Mouse (Mus musculus) CH12.LX (cell line): Measurements from ENCODE around the gene Aig1. TPM values are rescaled to one million over a fixed set of nuclear protein-coding genes. Genes with fewer than 3 reads are reported as not detected.

Source experiments
- DNase-seq: peaks from one replicate; pipeline ENCODE4 v3.0.0-alpha.2; 2013; ENCODE audit errors: extremely low read depth
- H3K27ac ChIP-seq: 2 replicates; pipeline ENCODE4 v1.5.1; 2012; ENCODE audit warnings: low read depth, mild to moderate bottlenecking, control low read depth, moderate library complexity; ENCODE audit not compliant: insufficient read depth
- H3K27me3 ChIP-seq: replicated peaks from 2 replicates; pipeline ENCODE3; 2012; ENCODE audit warnings: inconsistent platforms
- H3K36me3 ChIP-seq, 2 experiments: replicated peaks in 1 of 2; 2 replicates each; pipeline versions ENCODE3 to v1.6.1; 2012; ENCODE audit warnings: inconsistent platforms in 1 of 2, low read length in 1 of 2, mild to moderate bottlenecking in 1 of 2, mixed read lengths in 1 of 2, moderate library complexity in 1 of 2; ENCODE audit not compliant: control insufficient read depth in 1 of 2, insufficient read depth in 1 of 2
- H3K4me1 ChIP-seq, 2 experiments: 2 replicates each; pipeline ENCODE4 v1.6.1; 2012; ENCODE audit warnings: inconsistent platforms in 1 of 2, moderate library complexity in 1 of 2; ENCODE audit not compliant: insufficient read depth in 2 of 2, control insufficient read depth in 1 of 2
- H3K4me2 ChIP-seq: 2 replicates; pipeline ENCODE4 v1.6.1; 2012; ENCODE audit warnings: low read depth, mild to moderate bottlenecking, control low read depth; ENCODE audit not compliant: poor library complexity, insufficient read depth, severe bottlenecking
- H3K4me3 ChIP-seq, 3 experiments: fragments of 150-350 bp in 1 of 3; sonication (generic) in 1 of 3; replicated peaks in 1 of 3; 2 replicates each; pipeline versions ENCODE3 to v1.5.1; 2011 to 2012; ENCODE audit warnings: low read depth in 2 of 3, low read length in 2 of 3, mild to moderate bottlenecking in 2 of 3, moderate library complexity in 2 of 3, control low read depth in 1 of 3, improper control_type of control experiment in 1 of 3, inconsistent platforms in 1 of 3, mixed read lengths in 1 of 3; ENCODE audit not compliant: poor library complexity in 1 of 3
- H3K79me2 ChIP-seq: replicated peaks from 2 replicates; pipeline ENCODE4 v1.6.1; 2012; ENCODE audit warnings: mild to moderate bottlenecking, moderate library complexity; ENCODE audit not compliant: control insufficient read depth, poor library complexity, insufficient read depth, severe bottlenecking; ENCODE audit errors: extremely low read depth
- H3K9ac ChIP-seq: 2 replicates; pipeline ENCODE4 v1.6.1; 2012; ENCODE audit warnings: low read depth, mild to moderate bottlenecking, control low read depth, moderate library complexity; ENCODE audit not compliant: insufficient read depth
- H3K9me3 ChIP-seq: replicated peaks from 2 replicates; pipeline ENCODE3; 2012; ENCODE audit warnings: low read length, inconsistent platforms, mixed read lengths
- ELF1 ChIP-seq: IDR thresholded peaks from 2 replicates; pipeline ENCODE4 v1.6.1; 2014; ENCODE audit warnings: low read depth, mild to moderate bottlenecking, inconsistent platforms, low read length, improper control_type of control experiment
- EP300 ChIP-seq: IDR thresholded peaks from 2 replicates; pipeline ENCODE4 v1.6.1; 2011; ENCODE audit warnings: low read length, improper control_type of control experiment
- IRF4 ChIP-seq: IDR thresholded peaks from 2 replicates; pipeline ENCODE4 v1.6.1; 2014; ENCODE audit warnings: low read depth, mild to moderate bottlenecking, inconsistent platforms, low read length, improper control_type of control experiment
- JUND ChIP-seq: conservative IDR thresholded peaks from 2 replicates; pipeline ENCODE4 v1.6.1; 2011; ENCODE audit warnings: low read depth, low read length, improper control_type of control experiment
- MAX ChIP-seq: IDR thresholded peaks from 2 replicates; pipeline ENCODE4 v1.6.1; 2011; ENCODE audit warnings: low read length, improper control_type of control experiment
- MAZ ChIP-seq: IDR thresholded peaks from 2 replicates; pipeline ENCODE4 v1.6.1; 2012; ENCODE audit warnings: low read depth, mild to moderate bottlenecking, inconsistent platforms, low read length, improper control_type of control experiment, moderate library complexity
- MEF2A ChIP-seq: IDR thresholded peaks from 2 replicates; pipeline ENCODE4 v1.6.1; 2014; ENCODE audit warnings: low read depth, mild to moderate bottlenecking, inconsistent platforms, low read length, improper control_type of control experiment, borderline replicate concordance
- PAX5 ChIP-seq: IDR thresholded peaks from 2 replicates; pipeline ENCODE4 v1.6.1; 2012; ENCODE audit warnings: low read length, inconsistent platforms, mixed read lengths
- POLR2A ChIP-seq: IDR thresholded peaks from 2 replicates; pipeline ENCODE4 v1.6.1; 2011; ENCODE audit warnings: low read depth, mild to moderate bottlenecking, improper control_type of control experiment, low read length
- POLR2AphosphoS2 ChIP-seq: IDR thresholded peaks from 2 replicates; pipeline ENCODE4 v1.6.1; 2011; ENCODE audit warnings: low read depth, low read length, improper control_type of control experiment
- RCOR1 ChIP-seq: conservative IDR thresholded peaks from 2 replicates; pipeline ENCODE4 v1.6.1; 2012; ENCODE audit warnings: low read depth, mild to moderate bottlenecking, inconsistent platforms, low read length, improper control_type of control experiment
- SIN3A ChIP-seq: IDR thresholded peaks from 2 replicates; pipeline ENCODE4 v1.6.1; 2012; ENCODE audit warnings: low read length, improper control_type of control experiment, inconsistent platforms
- TCF12 ChIP-seq: IDR thresholded peaks from 2 replicates; pipeline ENCODE4 v1.6.1; 2014; ENCODE audit warnings: low read depth, mild to moderate bottlenecking, inconsistent platforms, low read length, improper control_type of control experiment
- USF2 ChIP-seq: conservative IDR thresholded peaks from 2 replicates; pipeline ENCODE4 v1.6.1; 2011; ENCODE audit warnings: low read depth, low read length, improper control_type of control experiment
- ZMIZ1 ChIP-seq: IDR thresholded peaks from 2 replicates; pipeline ENCODE4 v1.6.1; 2012; ENCODE audit warnings: low read depth, mild to moderate bottlenecking, inconsistent platforms, low read length, improper control_type of control experiment
- ZNF384 ChIP-seq: IDR thresholded peaks from 2 replicates; pipeline ENCODE4 v1.6.1; 2012; ENCODE audit warnings: low read depth, low read length, improper control_type of control experiment, inconsistent platforms
- dilution Hi-C: fragments of 300-500 bp; cut with MboI; formaldehyde crosslinking; loops from 2 replicates; pipeline ENCODE4 v1.14.3; 2020; ENCODE audit warnings: low sequenced_read_pairs; ENCODE audit not compliant: extremely low pct_unique_long_range_greater_than_20kb, extremely low pct_ligation_motif_present
- in situ Hi-C: fragments of 300-500 bp; cut with MboI; formaldehyde crosslinking; loops from 3 replicates; pipeline ENCODE4 v1.14.3; 2019; ENCODE audit warnings: low sequenced_read_pairs, low pct_ligation_motif_present, low pct_unique_long_range_greater_than_20kb, mixed read lengths
- polyA plus RNA-seq: library from polyadenylated mRNA; unstranded; fragments of >175 nt; gene quantifications from 2 replicates; pipeline ENCODE4 v1.2.1, GENCODE M21; 2012; ENCODE audit warnings: low read depth; ENCODE audit not compliant: insufficient read length
- total RNA-seq, 2 experiments: library from RNA; depleted of rRNA; stranded (reverse); fragments of 300-350 nt in 1 of 2; fragments of >200 nt in 1 of 2; gene quantifications; 2 replicates each; pipeline ENCODE4 v1.2.3; 2012 to 2014

Gene Aig1
- total and polyA plus RNA-seq, 3 experiments = 1.6 to 10.8 (median 2.4) TPM

- no peak overlapping the region for H3K4me2 ChIP-seq
- no peak overlapping the region for H3K9ac ChIP-seq
- DNase-seq = no peak
- no peaks in the 10 kb centered on the region for H3K36me3 ChIP-seq
- no peaks in the 10 kb centered on the region for H3K79me2 ChIP-seq
- H3K4me3 ChIP-seq = no peak overlapping the region
- peaks cover 2% of the 10 kb centered on the region for H3K9me3 ChIP-seq
- dilution Hi-C loops (no loop called here), in situ Hi-C loops (no loop called here)
- H3K27me3 ChIP-seq = no peaks in the 10 kb centered on the region
- no peak for TF ChIP-seq PAX5
- no peak for TF ChIP-seq MAX
- TF ChIP-seq POLR2A = no peak
- TF ChIP-seq MEF2A = no peak
- TF ChIP-seq SIN3A = no peak
- TF ChIP-seq ELF1 = no peak
- TF ChIP-seq EP300 = no peak
- no peak for TF ChIP-seq TCF12
- no peak for TF ChIP-seq JUND
- no peak for TF ChIP-seq IRF4
- no peak for TF ChIP-seq USF2
- TF ChIP-seq RCOR1 = no peak
- TF ChIP-seq POLR2AphosphoS2 = no peak
- TF ChIP-seq MAZ = no peak
- H3K4me1 ChIP-seq = no peaks in the 10 kb centered on the region
- H3K27ac ChIP-seq = no peak overlapping the region
Measured at GRCm38 (mm10) chr10:13600926-13601325, 267.9 kb downstream of the Aig1 start.

- H3K4me2 ChIP-seq = no peak overlapping the region
- H3K9ac ChIP-seq = no peak overlapping the region
- no peak overlapping the region for H3K4me3 ChIP-seq
- DNase-seq = no peak
- in situ Hi-C loops = no loop called here
- H3K27ac ChIP-seq = no peak overlapping the region
- dilution Hi-C loops = no loop called here
- no peaks in the 10 kb centered on the region for H3K4me1 ChIP-seq
- H3K79me2 ChIP-seq = no peaks in the 10 kb centered on the region
- H3K36me3 ChIP-seq = no peaks in the 10 kb centered on the region
- TF ChIP-seq ZNF384 = no peak
- TF ChIP-seq ZMIZ1 = no peak
- no peak for TF ChIP-seq EP300
- H3K27me3 ChIP-seq = no peaks in the 10 kb centered on the region
- no peaks in the 10 kb centered on the region for H3K9me3 ChIP-seq
Measured at GRCm38 (mm10) chr10:13597491-13597890, 271.3 kb downstream of the Aig1 start.

Other genes starting within 250 kb of the Aig1 start
- gene Hivep2, start 97.1 kb upstream of the Aig1 start, total RNA-seq (2012; rRNA removed) = 1.8 and 2.7 TPM in 2 replicates
- 0.59 and 0.77 TPM in 2 replicates for gene Hivep2, start 97.1 kb upstream of the Aig1 start, total RNA-seq (2014; rRNA removed)
- gene Hivep2, start 97.1 kb upstream of the Aig1 start, polyA plus RNA-seq = 1.1 and 1.4 TPM in 2 replicates